Mouse (Mus musculus) liver (tissue): ENCODE data around the gene Unc119b.

ENCODE experiments used
- DNase-seq: peaks from one replicate; pipeline ENCODE4 v3.0.0-alpha.2; 2020; ENCODE audit warnings: mixed read lengths

Unc119b gene

GRCm38 (mm10) chr5:115083492-115083891 lies 51.3 kb downstream of the Unc119b start:
- DNase-seq = no peak

- no peak for DNase-seq
Measured at GRCm38 (mm10) chr5:115081636-115082035, 53.1 kb downstream of the Unc119b start.

GRCm38 (mm10) chr5:115076144-115076901 lies 58.5 kb downstream of the Unc119b start:
- peak; percentile 86 for DNase-seq

- peak; percentile 40 for DNase-seq
Measured at GRCm38 (mm10) chr5:115074749-115075148, 60.0 kb downstream of the Unc119b start.

- peak; percentile 58 for DNase-seq
Measured at GRCm38 (mm10) chr5:115073306-115073705, 61.5 kb downstream of the Unc119b start.
